Mouse (Mus musculus): ENCODE measurements at regions not wholly inside any gene's neighbourhood (a gene's known extent, or its start where the extent isn't known, plus 50 kb on each side); places are given as distances from the start of the nearest gene placed in this dataset.

GRCm38 (mm10) chr15:63484910-63485309, 360.1 kb downstream of the Gsdmc2 start:
- Histone ChIP-seq H3K4me3 (ENCODE audit: low read depth, low read length) (no peak overlapping the region), H3K27me3 (ENCODE audit: control insufficient read depth, insufficient read depth, low read length) (no peaks in the 10 kb centered on the region), H3K4me1 (ENCODE audit: control insufficient read depth, insufficient read depth, insufficient read length, low read length) (no peaks in the 10 kb centered on the region), H3K27ac (ENCODE audit: insufficient read depth, low read depth, low read length) (no peak overlapping the region), H3K36me3 (ENCODE audit: control insufficient read depth, insufficient read depth, low read length) (no peaks in the 10 kb centered on the region)
- 70% methylated on average over 5 of the region's 5 CpGs for WGBS
- TF ChIP-seq CTCF (IDR thresholded peaks at IDR 0.05; ENCODE audit: extremely low read depth, insufficient read length, insufficient replicate concordance, low read depth, low read length): no peak
- no peak for TF ChIP-seq POLR2A (IDR thresholded peaks at IDR 0.05; ENCODE audit: low read depth, low read length)

DNA sequence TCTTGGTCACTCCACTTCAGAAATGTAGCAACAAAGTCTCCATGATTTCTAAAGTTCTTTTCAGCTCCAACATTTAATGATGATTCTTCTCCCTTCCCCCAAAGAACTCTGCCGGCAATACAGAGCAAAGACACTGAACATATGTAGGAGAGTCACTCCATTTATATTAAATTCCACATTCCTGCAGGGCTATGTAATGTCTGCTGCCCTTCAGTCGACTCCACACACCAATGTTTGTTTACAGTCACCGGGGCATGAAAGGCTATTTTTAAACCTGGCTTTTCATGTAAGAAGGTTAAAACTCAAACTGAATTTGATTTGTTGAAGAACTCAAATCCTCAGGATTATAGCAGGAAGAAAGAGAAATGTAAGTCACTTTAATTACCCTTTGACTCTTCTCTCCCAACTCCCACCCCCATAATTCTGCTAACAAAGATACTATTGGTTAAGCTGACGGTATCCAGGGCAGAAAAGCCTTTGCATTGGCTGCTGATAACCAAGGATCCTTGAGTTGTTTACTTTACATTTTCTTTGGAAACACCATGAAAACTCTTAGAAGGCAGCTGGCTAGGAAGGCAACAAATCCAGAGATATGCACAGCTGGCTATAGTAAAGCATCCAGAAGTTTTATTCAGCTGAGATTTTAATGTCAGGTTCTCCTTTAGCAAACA, 360.6 kb downstream of the Gsdmc2 start:
- Histone ChIP-seq H3K36me3 (ENCODE audit: control insufficient read depth, insufficient read depth, low read length) (no peaks in the 10 kb centered on the region), H3K4me1 (ENCODE audit: control insufficient read depth, insufficient read depth, insufficient read length, low read length) (no peaks in the 10 kb centered on the region), H3K27me3 (ENCODE audit: control insufficient read depth, insufficient read depth, low read length) (no peaks in the 10 kb centered on the region), H3K4me3 (ENCODE audit: low read depth, low read length) (no peak overlapping the region), H3K27ac (ENCODE audit: insufficient read depth, low read depth, low read length) (no peak overlapping the region)
- 38% methylated on average over 4 of the region's 4 CpGs for WGBS
- TF ChIP-seq CTCF (IDR thresholded peaks at IDR 0.05; ENCODE audit: extremely low read depth, insufficient read length, insufficient replicate concordance, low read depth, low read length): no peak
- no peak for TF ChIP-seq POLR2A (IDR thresholded peaks at IDR 0.05; ENCODE audit: low read depth, low read length)

- WGBS: 52% methylated on average over 1 of the region's 1 CpGs
- no peaks in the 10 kb centered on the region for H3K36me3 ChIP-seq (ENCODE audit: control insufficient read depth, insufficient read depth, low read length)
- H3K27me3 ChIP-seq (ENCODE audit: control insufficient read depth, insufficient read depth, low read length): no peaks in the 10 kb centered on the region
These were observed 365.6 kb downstream of the Gsdmc2 start for GRCm38 (mm10) chr15:63479270-63479805.

DNA sequence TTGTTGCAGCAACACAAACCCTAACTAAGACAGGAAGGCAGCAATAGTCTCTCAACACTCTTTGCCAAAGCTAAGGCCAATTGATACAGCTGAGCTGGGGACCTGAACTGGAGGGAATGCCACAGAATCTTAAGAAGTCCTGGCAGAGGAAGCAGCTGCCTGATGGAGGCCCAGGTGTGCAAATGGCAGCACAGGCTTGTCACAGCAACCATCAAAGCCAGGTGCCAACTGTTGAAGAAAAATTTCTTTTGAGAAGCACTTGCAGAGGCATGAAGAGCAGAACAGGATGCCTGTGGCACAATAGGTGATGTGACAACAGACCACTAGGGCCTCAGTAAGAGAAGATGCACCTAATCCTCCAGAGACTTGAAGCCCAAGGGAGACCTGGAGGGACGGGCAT, 378.1 kb downstream of the Gsdmc2 start:
- no peak overlapping the region for H3K4me3 ChIP-seq (ENCODE audit: low read depth, low read length)
- no peaks in the 10 kb centered on the region for H3K36me3 ChIP-seq (ENCODE audit: control insufficient read depth, insufficient read depth, low read length)
- 80% methylated on average over 1 of the region's 1 CpGs for WGBS
- no peak overlapping the region for H3K27ac ChIP-seq (ENCODE audit: insufficient read depth, low read depth, low read length)
- no peaks in the 10 kb centered on the region for H3K27me3 ChIP-seq (ENCODE audit: control insufficient read depth, insufficient read depth, low read length)
- no peak for TF ChIP-seq CTCF (IDR thresholded peaks at IDR 0.05; ENCODE audit: extremely low read depth, insufficient read length, insufficient replicate concordance, low read depth, low read length)
- TF ChIP-seq POLR2A (IDR thresholded peaks at IDR 0.05; ENCODE audit: low read depth, low read length): no peak
- H3K4me1 ChIP-seq (ENCODE audit: control insufficient read depth, insufficient read depth, insufficient read length, low read length): no peaks in the 10 kb centered on the region

More at GRCm38 (mm10) chr15:63479270-63479805, 365.6 kb downstream of the Gsdmc2 start:
- no peaks in the 10 kb centered on the region for H3K4me1 ChIP-seq (ENCODE audit: control insufficient read depth, insufficient read depth, insufficient read length, low read length)
- H3K27ac ChIP-seq (ENCODE audit: insufficient read depth, low read depth, low read length): no peak overlapping the region
- H3K4me3 ChIP-seq (ENCODE audit: low read depth, low read length): no peak overlapping the region
- no peak for TF ChIP-seq CTCF (IDR thresholded peaks at IDR 0.05; ENCODE audit: extremely low read depth, insufficient read length, insufficient replicate concordance, low read depth, low read length)
- TF ChIP-seq POLR2A (IDR thresholded peaks at IDR 0.05; ENCODE audit: low read depth, low read length): no peak

DNA sequence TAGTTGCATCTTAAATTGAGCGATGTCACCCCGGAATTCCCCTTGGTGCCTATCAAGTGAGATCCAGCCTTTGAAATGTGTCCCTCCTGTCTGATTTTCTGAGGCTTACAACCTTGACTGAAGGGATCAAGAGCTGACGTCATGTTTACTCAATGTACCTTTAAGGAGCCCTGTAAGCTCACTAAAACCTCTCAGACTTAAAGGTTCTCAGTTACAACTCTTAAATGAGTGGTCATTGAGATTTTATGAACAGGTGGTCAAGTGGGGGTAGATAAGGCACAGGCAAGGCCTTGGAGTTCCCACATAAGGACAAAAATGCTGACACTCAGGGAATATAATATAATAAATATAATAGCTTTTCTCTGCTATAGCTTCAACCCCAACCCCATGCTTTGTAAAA, 392.4 kb downstream of the Gsdmc2 start:
- H3K4me1 ChIP-seq (ENCODE audit: control insufficient read depth, insufficient read depth, insufficient read length, low read length): no peaks in the 10 kb centered on the region
- TF ChIP-seq POLR2A (IDR thresholded peaks at IDR 0.05; ENCODE audit: low read depth, low read length) (no peak), CTCF (IDR thresholded peaks at IDR 0.05; ENCODE audit: extremely low read depth, insufficient read length, insufficient replicate concordance, low read depth, low read length) (no peak)
- no peaks in the 10 kb centered on the region for H3K27me3 ChIP-seq (ENCODE audit: control insufficient read depth, insufficient read depth, low read length)
- WGBS: 83% methylated on average over 3 of the region's 3 CpGs
- H3K27ac ChIP-seq (ENCODE audit: insufficient read depth, low read depth, low read length): no peak overlapping the region
- H3K4me3 ChIP-seq (ENCODE audit: low read depth, low read length): no peak overlapping the region
- H3K36me3 ChIP-seq (ENCODE audit: control insufficient read depth, insufficient read depth, low read length): no peaks in the 10 kb centered on the region

DNA sequence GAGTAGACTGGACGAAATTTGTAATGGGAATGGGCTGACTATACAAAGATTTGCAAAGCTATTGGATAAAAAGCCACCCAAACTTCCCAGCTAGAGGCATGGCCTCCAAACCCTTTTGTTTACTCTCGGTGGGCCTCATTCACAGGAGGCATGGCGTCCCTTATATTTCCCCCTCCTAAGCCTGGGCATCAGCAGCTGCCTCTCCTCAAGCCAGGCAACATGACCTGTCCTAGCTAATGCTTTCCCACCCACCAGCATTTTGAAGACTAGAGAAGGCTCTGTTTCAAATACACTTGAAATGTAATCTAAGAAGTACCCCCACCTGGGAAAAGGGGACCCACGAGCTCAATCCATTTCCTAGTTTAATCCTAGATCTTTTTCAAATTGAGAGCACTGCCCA, 398.7 kb downstream of the Gsdmc2 start:
- Histone ChIP-seq H3K27me3 (ENCODE audit: control insufficient read depth, insufficient read depth, low read length) (no peaks in the 10 kb centered on the region), H3K27ac (ENCODE audit: insufficient read depth, low read depth, low read length) (no peak overlapping the region), H3K36me3 (ENCODE audit: control insufficient read depth, insufficient read depth, low read length) (no peaks in the 10 kb centered on the region), H3K4me3 (ENCODE audit: low read depth, low read length) (no peak overlapping the region), H3K4me1 (ENCODE audit: control insufficient read depth, insufficient read depth, insufficient read length, low read length) (no peaks in the 10 kb centered on the region)
- WGBS: 84% methylated on average over 4 of the region's 4 CpGs
- TF ChIP-seq POLR2A (IDR thresholded peaks at IDR 0.05; ENCODE audit: low read depth, low read length) (no peak), CTCF (IDR thresholded peaks at IDR 0.05; ENCODE audit: extremely low read depth, insufficient read length, insufficient replicate concordance, low read depth, low read length) (no peak)

DNA sequence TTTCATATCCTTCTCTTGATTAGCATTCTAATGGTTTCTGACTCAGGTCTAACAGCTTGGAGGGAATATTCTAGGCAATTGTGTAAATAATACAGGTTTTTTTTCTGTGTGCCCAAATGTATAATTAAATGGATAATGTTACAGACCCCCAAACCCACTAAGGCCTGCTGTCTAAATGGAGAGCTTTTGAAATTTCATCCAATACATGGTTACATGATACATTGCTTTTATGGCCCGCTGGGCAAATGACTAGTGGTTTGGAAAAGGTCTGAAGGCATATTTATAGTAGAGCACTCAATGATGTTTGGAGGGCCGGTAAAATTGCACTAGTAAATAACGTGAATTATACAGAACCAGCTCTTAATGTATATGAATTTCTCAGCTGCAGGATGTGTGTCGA, 400.0 kb downstream of the Gsdmc2 start:
- Histone ChIP-seq H3K27ac (ENCODE audit: insufficient read depth, low read depth, low read length) (no peak overlapping the region), H3K36me3 (ENCODE audit: control insufficient read depth, insufficient read depth, low read length) (no peaks in the 10 kb centered on the region), H3K4me3 (ENCODE audit: low read depth, low read length) (no peak overlapping the region), H3K4me1 (ENCODE audit: control insufficient read depth, insufficient read depth, insufficient read length, low read length) (no peaks in the 10 kb centered on the region), H3K27me3 (ENCODE audit: control insufficient read depth, insufficient read depth, low read length) (no peaks in the 10 kb centered on the region)
- WGBS: 78% methylated on average over 4 of the region's 4 CpGs
- TF ChIP-seq CTCF (IDR thresholded peaks at IDR 0.05; ENCODE audit: extremely low read depth, insufficient read length, insufficient replicate concordance, low read depth, low read length) (no peak), POLR2A (IDR thresholded peaks at IDR 0.05; ENCODE audit: low read depth, low read length) (no peak)

Measured in small intestine, adult 2 months (tissue).